Comparison of ENCODE assay signal across 27 mouse cellular contexts in genomic region chr5:121395621-121396020, GRCm38 (mm10).
"Had no signal": no experiment of that assay in that cellular context is flagged by ENCODE, and none has a peak within 500 bp of the region (broad histone marks: within the 10 kb centered on the region; RNA-seq: fewer than 3 reads in every experiment).

No protein-coding gene starts in this region.

- H3K27ac ChIP-seq: embryonic facial prominence, embryonic 10.5 days; embryonic facial prominence, embryonic 12.5 days; embryonic facial prominence, embryonic 13.5 days; embryonic facial prominence, embryonic 15.5 days; forebrain, embryonic 10.5 days; forebrain, embryonic 12.5 days; forebrain, embryonic 13.5 days; forebrain, embryonic 15.5 days; gastrocnemius, adult 2 months; heart, adult 2 months had no signal

- ATAC-seq: forebrain, embryonic 13.5 days; forebrain, embryonic 14.5 days; forebrain, embryonic 15.5 days; forebrain, embryonic 16.5 days; forebrain, postnatal 0 days had no signal

- H3K4me2 ChIP-seq: embryonic facial prominence, embryonic 12.5 days; embryonic facial prominence, embryonic 13.5 days; embryonic facial prominence, embryonic 15.5 days; forebrain, embryonic 12.5 days; forebrain, embryonic 13.5 days; forebrain, embryonic 15.5 days had no signal

- H3K4me3 ChIP-seq: embryonic facial prominence, embryonic 10.5 days; embryonic facial prominence, embryonic 12.5 days; embryonic facial prominence, embryonic 13.5 days; embryonic facial prominence, embryonic 15.5 days; erythroblast, embryonic 14.5 days; forebrain, embryonic 10.5 days; forebrain, embryonic 12.5 days; forebrain, embryonic 13.5 days; forebrain, embryonic 15.5 days; gastrocnemius, adult 2 months; heart, adult 2 months had no signal

- H3K36me3 ChIP-seq: embryonic facial prominence, embryonic 12.5 days; embryonic facial prominence, embryonic 13.5 days; embryonic facial prominence, embryonic 15.5 days; forebrain, embryonic 12.5 days; forebrain, embryonic 15.5 days had no signal

- H3K9ac ChIP-seq: embryonic facial prominence, embryonic 12.5 days; embryonic facial prominence, embryonic 13.5 days; embryonic facial prominence, embryonic 15.5 days; forebrain, embryonic 12.5 days; forebrain, embryonic 13.5 days; forebrain, embryonic 15.5 days; forebrain, postnatal 0 days had no signal

- H3K9me3 ChIP-seq: embryonic facial prominence, embryonic 10.5 days; embryonic facial prominence, embryonic 12.5 days; embryonic facial prominence, embryonic 15.5 days; forebrain, embryonic 10.5 days; forebrain, embryonic 12.5 days; forebrain, embryonic 13.5 days; forebrain, embryonic 15.5 days had no signal

- H3K27me3 ChIP-seq: embryonic facial prominence, embryonic 12.5 days; embryonic facial prominence, embryonic 13.5 days; embryonic facial prominence, embryonic 15.5 days; forebrain, embryonic 12.5 days; forebrain, embryonic 13.5 days; forebrain, embryonic 15.5 days had no signal

- DNase-seq: cerebellum, adult 9-10 months; cerebellum, adult 9-11 months; cerebellum, postnatal 10 days; cerebellum, postnatal 14 days; cerebellum, postnatal 25 days; cerebellum, postnatal 36 days; embryo, embryonic 11 days; forebrain, postnatal 0 days; gastrocnemius, adult 2 months; gastrocnemius, postnatal 10 days; gastrocnemius, postnatal 14 days; gastrocnemius, postnatal 25 days; gastrocnemius, postnatal 36 days; heart, adult 11 months; heart, adult 18-20 months; heart, adult 2 months had no signal
